12 mouse cellular contexts compared by ENCODE assay signal in genomic region chr10:20348894-20349293, GRCm38 (mm10). TPM values are rescaled to one million over a fixed set of nuclear protein-coding genes. Genes with fewer than 3 reads are reported as not detected.
DNase-seq lines count a peak whose midpoint lies in the region; ATAC-seq and TF ChIP-seq lines count a peak whose summit lies in the region.
"Had no signal": no experiment of that assay in that cellular context is flagged by ENCODE, and none has a peak within 500 bp of the region (broad histone marks: within the 10 kb centered on the region; RNA-seq: fewer than 3 reads in every experiment).

No protein-coding gene starts in this region.

- H3K4me3 ChIP-seq in forebrain, embryonic 10.5 days = peak overlapping the region; percentile 81; the same call in 1 of the 2 replicates
- H3K4me3 ChIP-seq in forebrain, postnatal 0 days (ENCODE audit: low read depth, low read length) = no peak overlapping the region
- 0 out of 2 replicates have a peak overlapping the region, but pooled peaks have one; percentile 64 for H3K4me3 ChIP-seq in lung, embryonic 14.5 days (ENCODE audit: low read depth, low read length)
- H3K4me3 ChIP-seq in embryonic facial prominence, embryonic 15.5 days (replicated peaks) = peak overlapping the region; percentile 71; the same call in 1 of the 2 replicates

- H3K36me3 ChIP-seq in forebrain, embryonic 10.5 days (replicated peaks) = peaks cover 43% of the 10 kb centered on the region
- H3K36me3 ChIP-seq in forebrain, postnatal 0 days (ENCODE audit: insufficient read depth) = peaks cover 17% of the 10 kb centered on the region
- H3K36me3 ChIP-seq in lung, embryonic 14.5 days (ENCODE audit: insufficient read depth) = peaks cover 29% of the 10 kb centered on the region
- H3K36me3 ChIP-seq in embryonic facial prominence, embryonic 15.5 days = peaks cover 19% of the 10 kb centered on the region

- H3K9ac ChIP-seq in forebrain, postnatal 0 days = no peak overlapping the region
- H3K9ac ChIP-seq in lung, embryonic 14.5 days = no peak overlapping the region
- H3K9ac ChIP-seq in embryonic facial prominence, embryonic 15.5 days = no peak overlapping the region

- no peak overlapping the region for H3K4me2 ChIP-seq in forebrain, postnatal 0 days (ENCODE audit: low read depth)
- peak overlapping the region; percentile 60; the same call in 1 of the 2 replicates for H3K4me2 ChIP-seq in lung, embryonic 14.5 days
- H3K4me2 ChIP-seq in embryonic facial prominence, embryonic 15.5 days (replicated peaks) = no peak overlapping the region

- DNase-seq in forebrain, embryonic 10.5 days (ENCODE audit: extremely low spot score, low spot score) = no peak
- no peak for DNase-seq in forebrain, postnatal 0 days
- no peak for DNase-seq in lung, embryonic 14.5 days
- no peak for DNase-seq in lung, postnatal 36 days
- DNase-seq in thymus, postnatal 10 days (ENCODE audit: low spot score in 2 of 2) = no peak
- DNase-seq in kidney, postnatal 25 days = no peak
- DNase-seq: cerebellum, postnatal 10 days; lung, postnatal 14 days had no signal

- no peak for TF ChIP-seq CTCF in forebrain, postnatal 0 days (IDR thresholded peaks at IDR 0.05; ENCODE audit: low read depth)
- TF ChIP-seq CTCF in lung, embryonic 14.5 days (IDR thresholded peaks at IDR 0.05; ENCODE audit: low read depth) = no peak

- 91% methylated on average over 2 of the region's 2 CpGs for whole genome bisulfite sequencing in forebrain, embryonic 10.5 days
- WGBS in forebrain, postnatal 0 days = 90% methylated on average over 2 of the region's 2 CpGs
- 87% methylated on average over 2 of the region's 2 CpGs for WGBS in lung, embryonic 14.5 days
- WGBS in embryonic facial prominence, embryonic 15.5 days = 84% methylated on average over 2 of the region's 2 CpGs

- no peak overlapping the region for H3K27ac ChIP-seq in forebrain, embryonic 10.5 days
- H3K27ac ChIP-seq in forebrain, postnatal 0 days (ENCODE audit: low read depth, low read length) = no peak overlapping the region
- H3K27ac ChIP-seq in lung, embryonic 14.5 days (ENCODE audit: low read depth) = no peak overlapping the region
- H3K27ac ChIP-seq in embryonic facial prominence, embryonic 15.5 days (replicated peaks) = no peak overlapping the region

- ATAC-seq in forebrain, postnatal 0 days = no peak
- ATAC-seq in lung, embryonic 14.5 days (ENCODE audit: insufficient read depth) = no peak
- no peak for ATAC-seq in embryonic facial prominence, embryonic 15.5 days (ENCODE audit: insufficient number of reproducible peaks, low FRiP score, low TSS enrichment, low read depth)
- ATAC-seq in megakaryocyte progenitor cell, adult 5-6 weeks (replicated peaks; ENCODE audit: poor library complexity) = peak; percentile 47
- ATAC-seq: forebrain, embryonic 16.5 days; Patski had no signal

- H3K9me3 ChIP-seq in forebrain, embryonic 10.5 days = no peaks in the 10 kb centered on the region
- H3K9me3 ChIP-seq in forebrain, postnatal 0 days (ENCODE audit: low read length) = no peaks in the 10 kb centered on the region
- H3K9me3 ChIP-seq in lung, embryonic 14.5 days (ENCODE audit: low read depth, low read length) = no peaks in the 10 kb centered on the region
- H3K9me3 ChIP-seq in embryonic facial prominence, embryonic 15.5 days (replicated peaks) = no peaks in the 10 kb centered on the region

- H3K4me1 ChIP-seq in forebrain, embryonic 10.5 days = peaks cover 11% of the 10 kb centered on the region
- peaks cover 3% of the 10 kb centered on the region; the same call in 1 of the 2 replicates for H3K4me1 ChIP-seq in forebrain, postnatal 0 days (ENCODE audit: insufficient read depth)
- H3K4me1 ChIP-seq in lung, embryonic 14.5 days (ENCODE audit: insufficient read depth) = no peaks in the 10 kb centered on the region
- peaks cover 11% of the 10 kb centered on the region for H3K4me1 ChIP-seq in embryonic facial prominence, embryonic 15.5 days

- H3K27me3 ChIP-seq in forebrain, embryonic 10.5 days (ENCODE audit: poor library complexity, severe bottlenecking) = no peaks in the 10 kb centered on the region
- no peaks in the 10 kb centered on the region for H3K27me3 ChIP-seq in forebrain, postnatal 0 days (ENCODE audit: insufficient read depth, low read length)
- H3K27me3 ChIP-seq in lung, embryonic 14.5 days (ENCODE audit: insufficient read depth, low read length) = no peaks in the 10 kb centered on the region
- no peaks in the 10 kb centered on the region for H3K27me3 ChIP-seq in embryonic facial prominence, embryonic 15.5 days
- H3K27me3 ChIP-seq: Patski had no signal

RNA-seq across cellular contexts. Expression of gene Mtfr2, which starts 1.3 kb away (rescaled TPM):
- 3.1 and 3.3 TPM in 2 replicates for polyA plus RNA-seq in forebrain, embryonic 10.5 days (2016; fragmentation: Nextera tagmentation; extraction: Ambion mirVana)
- 0.38 and 0.57 TPM in 2 replicates for total RNA-seq in forebrain, postnatal 0 days (2014; rRNA removed)
- 0.14 and 0.47 TPM in 2 replicates for polyA plus RNA-seq in forebrain, postnatal 0 days (2015; fragmentation: Nextera tagmentation; extraction: Ambion mirVana)
- polyA plus RNA-seq in lung, embryonic 14.5 days (2014; fragmentation: Nextera tagmentation; extraction: Ambion mirVana) = 3.2 and 4.9 TPM in 2 replicates
- 1.1 and 1.2 TPM in 2 replicates for polyA plus RNA-seq in embryonic facial prominence, embryonic 15.5 days (2015; fragmentation: Nextera tagmentation; extraction: Ambion mirVana)
- 69.6 and 74.0 TPM in 2 replicates for total RNA-seq in megakaryocyte progenitor cell, adult 5-6 weeks (2015)
- 11.6 and 17.1 TPM in 2 replicates for total RNA-seq in megakaryocyte progenitor cell, adult 5-6 weeks (2017)

RNA-seq across cellular contexts. Expression of gene Bclaf1, which starts 36.6 kb away (rescaled TPM):
- polyA plus RNA-seq in forebrain, embryonic 10.5 days (2016; fragmentation: Nextera tagmentation; extraction: Ambion mirVana) = 179 and 183 TPM in 2 replicates
- 141 and 178 TPM in 2 replicates for total RNA-seq in forebrain, postnatal 0 days (2014; rRNA removed)
- polyA plus RNA-seq in forebrain, postnatal 0 days (2015; fragmentation: Nextera tagmentation; extraction: Ambion mirVana) = 79.5 and 101 TPM in 2 replicates
- 151 and 155 TPM in 2 replicates for polyA plus RNA-seq in lung, embryonic 14.5 days (2014; fragmentation: Nextera tagmentation; extraction: Ambion mirVana)
- polyA plus RNA-seq in embryonic facial prominence, embryonic 15.5 days (2015; fragmentation: Nextera tagmentation; extraction: Ambion mirVana) = 107 and 114 TPM in 2 replicates
- 185 and 245 TPM in 2 replicates for total RNA-seq in megakaryocyte progenitor cell, adult 5-6 weeks (2015)
- total RNA-seq in megakaryocyte progenitor cell, adult 5-6 weeks (2017) = 401 and 633 TPM in 2 replicates
